Mouse (Mus musculus): ENCODE data around the gene Crhbp.

Crhbp gene

GRCm38 (mm10) chr13:95418575-95419203 lies 26.0 kb downstream of the Crhbp start:
- DNase-seq, result no peak

- no peak for DNase-seq
Measured at GRCm38 (mm10) chr13:95412257-95412656, 32.5 kb downstream of the Crhbp start.

DNA sequence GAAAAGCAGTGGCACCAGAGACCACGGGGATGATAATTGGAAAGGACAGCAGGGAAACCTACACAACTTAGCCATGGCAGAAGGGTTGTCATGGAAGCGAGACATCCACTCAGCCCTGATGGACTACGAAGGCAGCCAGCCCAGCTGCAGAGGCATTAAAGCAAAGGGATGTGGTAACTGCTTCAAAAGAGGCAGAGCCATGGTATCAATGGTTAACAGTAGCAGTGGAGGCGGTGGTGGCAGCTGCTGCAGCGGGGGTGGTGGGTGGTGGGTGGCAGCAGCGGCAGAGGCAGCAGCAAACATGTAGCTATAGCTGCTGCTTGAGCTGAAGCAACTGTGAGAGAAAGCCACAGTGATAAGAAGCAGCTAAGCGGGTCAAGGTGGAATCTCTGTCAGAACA lies 51.5 kb downstream of the Crhbp start:
- DNase-seq, result no peak

DNA sequence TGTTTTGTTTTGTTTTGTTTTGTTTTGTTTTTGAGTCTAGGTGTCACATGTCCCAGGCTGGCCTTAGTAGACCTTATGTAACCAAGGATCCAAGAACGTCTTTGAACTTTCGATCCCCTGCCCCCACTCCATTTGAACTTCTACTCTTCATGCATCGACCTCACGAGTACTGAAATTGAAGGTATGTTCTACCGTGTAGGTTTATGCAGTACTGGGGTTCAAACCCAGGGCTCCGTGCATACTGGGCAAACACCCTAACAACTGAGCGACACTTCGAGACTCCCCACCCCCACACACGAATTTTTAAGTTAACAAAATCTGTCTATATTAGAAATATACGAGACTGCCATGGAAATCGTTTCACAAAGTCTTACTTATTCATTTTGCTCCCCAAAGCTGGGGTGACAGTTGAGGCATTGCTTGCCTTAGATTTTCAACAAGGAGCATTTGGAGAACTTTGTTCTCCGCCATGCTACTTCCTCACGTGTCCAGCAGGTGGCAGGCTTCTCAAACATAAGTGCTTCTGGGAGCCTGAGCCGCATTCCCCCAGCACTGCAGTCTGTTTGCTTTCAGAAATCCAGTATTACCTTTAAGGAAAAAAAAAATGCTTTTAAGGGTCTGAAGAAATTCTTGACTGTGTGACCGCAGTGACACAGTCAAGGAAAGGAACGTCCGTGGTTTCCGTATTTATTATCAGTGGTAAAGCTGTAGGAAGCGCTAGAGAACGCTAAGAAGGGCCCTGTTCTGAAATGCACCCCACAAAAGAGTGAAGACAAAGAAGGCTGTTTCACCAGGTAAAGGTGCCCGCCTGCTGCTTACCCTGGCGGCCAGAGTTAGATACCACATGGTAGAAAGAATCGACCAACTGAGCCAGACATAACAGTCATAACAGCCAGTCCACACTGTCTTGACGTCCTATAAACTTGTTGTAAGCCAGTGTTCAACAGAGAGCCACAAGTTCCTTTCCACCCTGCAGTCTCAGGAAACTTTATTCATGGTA lies 54.6 kb downstream of the Crhbp start:
- DNase-seq, result peak; percentile 74

- no peak for DNase-seq
Measured at GRCm38 (mm10) chr13:95388226-95388625, 56.5 kb downstream of the Crhbp start.

DNA sequence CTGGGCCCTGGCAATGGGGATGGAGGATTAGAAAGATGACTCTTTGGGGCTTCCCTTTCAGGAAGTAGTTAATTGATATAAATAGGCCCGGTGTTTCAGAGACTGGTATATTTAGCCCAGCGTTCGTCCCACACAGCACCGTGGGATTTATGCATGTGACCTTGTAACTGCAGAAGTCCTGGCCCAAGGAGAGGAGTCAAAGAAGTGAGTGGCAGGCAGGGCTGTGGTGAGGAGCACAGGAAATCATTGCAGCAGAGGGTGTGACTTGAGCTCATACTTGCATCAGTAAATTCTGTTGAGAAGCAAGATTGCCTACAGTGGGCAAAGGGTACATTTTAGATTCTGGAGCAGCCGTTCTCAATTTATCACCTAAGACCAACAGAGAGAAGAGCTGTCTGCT lies 62.3 kb downstream of the Crhbp start:
- no peak for DNase-seq

Measured in right cerebral cortex, postnatal 25 days (tissue).